8 mouse cellular contexts compared by ENCODE assay signal in the genomic region with DNA sequence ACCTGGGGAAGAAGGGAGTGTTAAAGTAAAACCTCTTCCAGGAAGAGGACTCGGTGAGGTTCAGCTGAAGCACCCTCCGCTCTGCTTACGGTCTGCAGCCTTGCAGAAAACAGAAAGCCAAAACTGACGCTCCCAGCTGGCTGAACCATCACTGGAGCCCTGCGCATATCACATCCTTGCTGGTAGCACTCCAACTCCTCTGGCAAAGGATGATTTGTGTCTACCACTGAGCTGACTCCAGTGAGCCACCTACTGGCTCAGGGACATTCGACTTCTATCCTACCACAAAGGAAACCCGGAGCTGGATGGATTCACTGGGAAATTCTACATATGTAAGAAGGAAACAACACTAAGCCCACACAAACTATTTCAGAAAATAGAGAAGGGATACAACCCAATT. TPM values are rescaled to one million over a fixed set of nuclear protein-coding genes. Genes with fewer than 3 reads are reported as not detected.
DNase-seq lines count a peak whose midpoint lies in the region; ATAC-seq and TF ChIP-seq lines count a peak whose summit lies in the region.

No protein-coding gene starts in this region.

- ATAC-seq in midbrain, postnatal 0 days (ENCODE audit: low FRiP score): no peak
- ATAC-seq in midbrain, embryonic 11.5 days (ENCODE audit: low FRiP score): no peak
- ATAC-seq in forebrain, embryonic 15.5 days (replicated peaks): no peak

- H3K4me2 ChIP-seq in midbrain, postnatal 0 days (ENCODE audit: low read depth, low read length, poor library complexity, severe bottlenecking): no peak overlapping the region
- no peak overlapping the region for H3K4me2 ChIP-seq in midbrain, embryonic 11.5 days
- H3K4me2 ChIP-seq in forebrain, embryonic 15.5 days (replicated peaks): no peak overlapping the region

- no peaks in the 10 kb centered on the region for H3K9me3 ChIP-seq in midbrain, postnatal 0 days (ENCODE audit: low read length)
- no peaks in the 10 kb centered on the region for H3K9me3 ChIP-seq in midbrain, embryonic 11.5 days (ENCODE audit: control insufficient read depth, low read length)
- H3K9me3 ChIP-seq in forebrain, embryonic 15.5 days: no peaks in the 10 kb centered on the region

- H3K9ac ChIP-seq in midbrain, postnatal 0 days (replicated peaks; ENCODE audit: low read length, poor library complexity, severe bottlenecking): no peak overlapping the region
- H3K9ac ChIP-seq in midbrain, embryonic 11.5 days (ENCODE audit: low read length): no peak overlapping the region
- no peak overlapping the region for H3K9ac ChIP-seq in forebrain, embryonic 15.5 days (replicated peaks)

- no peak overlapping the region for H3K4me3 ChIP-seq in midbrain, postnatal 0 days (ENCODE audit: low read depth, low read length)
- no peak overlapping the region for H3K4me3 ChIP-seq in midbrain, embryonic 11.5 days (ENCODE audit: low read depth, low read length)
- no peak overlapping the region for H3K4me3 ChIP-seq in forebrain, embryonic 15.5 days

- H3K27me3 ChIP-seq in midbrain, postnatal 0 days (ENCODE audit: insufficient read depth, low read length): no peaks in the 10 kb centered on the region
- no peaks in the 10 kb centered on the region for H3K27me3 ChIP-seq in midbrain, embryonic 11.5 days (ENCODE audit: control insufficient read depth, insufficient read depth, low read length)
- no peaks in the 10 kb centered on the region for H3K27me3 ChIP-seq in forebrain, embryonic 15.5 days

- H3K27ac ChIP-seq in midbrain, postnatal 0 days (ENCODE audit: low read depth, low read length): no peak overlapping the region
- H3K27ac ChIP-seq in midbrain, embryonic 11.5 days (ENCODE audit: low read depth, low read length): no peak overlapping the region
- no peak overlapping the region for H3K27ac ChIP-seq in forebrain, embryonic 15.5 days (replicated peaks)

- peak; percentile 73 for DNase-seq in midbrain, postnatal 0 days (ENCODE audit: low spot score)
- DNase-seq in midbrain, embryonic 11.5 days (ENCODE audit: low spot score, missing footprints): no peak
- peak; percentile 42 for DNase-seq in cerebellum, adult 11 months
- peak; percentile 39 to 60 for DNase-seq in gastrocnemius, adult 8-10 months (ENCODE audit: low spot score in 2 of 2)
- peak; percentile 47 to 65 for DNase-seq in left cerebral cortex, adult 18-20 months (ENCODE audit: low spot score in 2 of 2)
- no peak for DNase-seq in B cell, adult 2 months
- no peak for DNase-seq in testis, postnatal 14 days (ENCODE audit: low spot score)

- WGBS in midbrain, postnatal 0 days: 70% methylated on average over 7 of the region's 7 CpGs
- WGBS in midbrain, embryonic 11.5 days: 87% methylated on average over 7 of the region's 7 CpGs
- 61% methylated on average over 7 of the region's 7 CpGs for WGBS in forebrain, embryonic 15.5 days

- H3K4me1 ChIP-seq in midbrain, postnatal 0 days (ENCODE audit: insufficient read depth, low read length): no peaks in the 10 kb centered on the region
- H3K4me1 ChIP-seq in midbrain, embryonic 11.5 days (ENCODE audit: control insufficient read depth, insufficient read depth, low read length): no peaks in the 10 kb centered on the region
- no peaks in the 10 kb centered on the region for H3K4me1 ChIP-seq in forebrain, embryonic 15.5 days

- peak; percentile 68 for TF ChIP-seq CTCF in midbrain, postnatal 0 days (IDR thresholded peaks at IDR 0.05)

- H3K36me3 ChIP-seq in midbrain, postnatal 0 days (ENCODE audit: insufficient read depth, low read length): peaks cover 31% of the 10 kb centered on the region
- peaks cover 14% of the 10 kb centered on the region for H3K36me3 ChIP-seq in midbrain, embryonic 11.5 days (ENCODE audit: control insufficient read depth, insufficient read depth, low read length)
- peaks cover 38% of the 10 kb centered on the region for H3K36me3 ChIP-seq in forebrain, embryonic 15.5 days

RNA-seq across cellular contexts. Expression of a gene that starts 18.8 kb away (rescaled TPM):
- total RNA-seq in midbrain, postnatal 0 days (2014; rRNA removed): 30.3 and 30.5 TPM in 2 replicates
- polyA plus RNA-seq in midbrain, postnatal 0 days (2015; fragmentation: Nextera tagmentation; extraction: Ambion mirVana): 23.4 and 26.2 TPM in 2 replicates
- 29.1 and 29.3 TPM in 2 replicates for polyA plus RNA-seq in midbrain, embryonic 11.5 days (2014; fragmentation: Nextera tagmentation; extraction: Ambion mirVana)
- 10 to 100 TPM; 15.9 to 26.4 (median 18.8) TPM for total RNA-seq in gastrocnemius, adult 8-10 months (2022)
- 10 to 100 TPM; 47.3 to 53.9 TPM for total RNA-seq in left cerebral cortex, adult 18-20 months (2021)
- polyA plus RNA-seq in forebrain, embryonic 15.5 days (2015; fragmentation: Nextera tagmentation; extraction: Ambion mirVana): 27.1 and 27.4 TPM in 2 replicates

Comparison
In these comparisons a context has a peak if more than half of its experiments do, and no peak if none do; other contexts are left out.
1. DNase-seq: peak in midbrain, postnatal 0 days (single experiment), cerebellum, adult 11 months (single experiment), gastrocnemius, adult 8-10 months (2 of 2) and left cerebral cortex, adult 18-20 months (2 of 2); none in midbrain, embryonic 11.5 days (single experiment), B cell, adult 2 months (0 of 2) and testis, postnatal 14 days (single experiment).